Mouse (Mus musculus) adrenal gland (tissue): Measurements from ENCODE around the gene Dmap1.

ENCODE experiments used
- intact Hi-C: fragments of 180-260 bp; cut with DNase I; formaldehyde crosslinking; loops from one replicate; pipeline ENCODE4 v1.15.1; 2025

Dmap1 gene

DNA sequence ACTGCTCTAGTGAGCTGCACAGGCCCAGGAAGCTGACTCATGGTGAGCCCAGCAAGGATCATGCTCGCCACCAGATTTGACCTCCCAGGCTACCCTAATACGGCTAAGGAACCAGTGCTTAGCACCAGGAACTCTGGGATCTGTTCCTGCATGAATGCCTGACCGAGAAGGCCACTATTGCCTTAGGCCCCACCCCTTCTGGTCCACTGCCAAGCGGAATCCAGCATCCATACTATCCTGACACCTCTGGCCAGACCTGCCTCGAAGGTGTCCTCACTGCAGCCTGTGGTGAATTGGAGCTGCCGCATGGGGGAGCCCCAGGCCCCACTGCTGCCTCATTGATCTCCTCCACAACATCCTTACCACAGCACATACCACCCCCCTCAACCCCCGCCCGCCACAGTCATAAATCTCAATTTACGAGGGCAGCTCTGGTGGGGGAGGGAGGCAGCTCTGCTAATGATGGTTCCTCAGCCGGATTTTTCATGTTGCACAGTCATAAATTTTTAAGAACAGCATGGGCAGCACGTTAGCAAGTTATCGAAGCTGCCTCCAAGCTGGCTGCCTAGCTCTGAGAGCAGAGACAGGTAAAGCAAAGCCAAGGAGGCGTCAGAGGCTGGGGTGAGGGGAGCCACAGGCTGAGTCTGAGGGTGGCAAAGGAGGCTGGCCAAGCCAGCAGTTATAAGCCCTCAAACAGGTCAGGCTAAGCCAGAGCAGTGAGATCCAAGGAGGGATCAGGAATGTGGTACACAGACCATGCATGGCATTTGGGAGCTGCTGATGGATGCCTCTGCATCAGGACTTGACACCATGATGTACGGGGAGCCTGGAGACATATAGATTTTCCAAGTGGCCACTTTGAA is 23.3 kb downstream of the Dmap1 start:
- intact Hi-C loops, result no loop called here

GRCm38 (mm10) chr4:117657646-117658045 is 24.4 kb downstream of the Dmap1 start:
- intact Hi-C loops, result no loop called here

DNA sequence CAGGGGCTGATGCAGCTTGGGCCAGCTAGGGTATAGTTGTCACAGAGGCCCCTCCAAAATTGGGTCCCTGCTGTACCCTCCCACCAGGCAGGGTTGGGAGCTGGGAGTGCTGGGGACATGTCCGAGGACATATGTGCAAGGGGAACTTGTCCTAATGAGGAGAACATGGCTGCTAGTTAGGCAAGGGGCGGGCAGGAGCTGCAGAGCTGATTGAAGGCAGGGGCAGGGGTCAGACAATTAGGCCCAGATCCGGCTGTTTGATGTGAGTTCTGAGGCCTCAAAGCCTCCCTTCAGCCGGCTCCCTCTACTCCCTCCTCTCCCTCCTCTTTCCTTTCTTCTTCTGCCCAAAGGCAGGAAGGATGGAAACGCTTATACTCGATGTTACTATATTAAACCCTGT is 25.1 kb downstream of the Dmap1 start:
- intact Hi-C loops, result no loop called here

DNA sequence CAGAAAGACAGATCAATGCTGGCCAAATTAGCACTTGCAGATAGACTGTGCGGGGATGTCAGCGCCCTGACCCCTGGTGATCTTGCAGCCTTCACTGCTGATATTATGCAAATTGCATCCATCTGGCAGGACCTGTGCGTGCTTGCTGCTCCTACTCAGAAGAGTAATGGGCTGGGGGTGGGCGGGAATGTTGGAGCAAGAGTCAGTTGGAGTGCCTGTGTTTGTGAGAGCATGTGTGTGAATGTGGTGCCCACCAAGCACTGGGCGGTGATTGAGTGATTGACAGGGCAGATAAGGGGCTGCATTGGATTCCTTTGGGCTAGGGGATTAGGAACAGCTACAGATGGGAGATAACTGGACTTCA is 26.6 kb downstream of the Dmap1 start:
- intact Hi-C loops, result no loop called here

DNA sequence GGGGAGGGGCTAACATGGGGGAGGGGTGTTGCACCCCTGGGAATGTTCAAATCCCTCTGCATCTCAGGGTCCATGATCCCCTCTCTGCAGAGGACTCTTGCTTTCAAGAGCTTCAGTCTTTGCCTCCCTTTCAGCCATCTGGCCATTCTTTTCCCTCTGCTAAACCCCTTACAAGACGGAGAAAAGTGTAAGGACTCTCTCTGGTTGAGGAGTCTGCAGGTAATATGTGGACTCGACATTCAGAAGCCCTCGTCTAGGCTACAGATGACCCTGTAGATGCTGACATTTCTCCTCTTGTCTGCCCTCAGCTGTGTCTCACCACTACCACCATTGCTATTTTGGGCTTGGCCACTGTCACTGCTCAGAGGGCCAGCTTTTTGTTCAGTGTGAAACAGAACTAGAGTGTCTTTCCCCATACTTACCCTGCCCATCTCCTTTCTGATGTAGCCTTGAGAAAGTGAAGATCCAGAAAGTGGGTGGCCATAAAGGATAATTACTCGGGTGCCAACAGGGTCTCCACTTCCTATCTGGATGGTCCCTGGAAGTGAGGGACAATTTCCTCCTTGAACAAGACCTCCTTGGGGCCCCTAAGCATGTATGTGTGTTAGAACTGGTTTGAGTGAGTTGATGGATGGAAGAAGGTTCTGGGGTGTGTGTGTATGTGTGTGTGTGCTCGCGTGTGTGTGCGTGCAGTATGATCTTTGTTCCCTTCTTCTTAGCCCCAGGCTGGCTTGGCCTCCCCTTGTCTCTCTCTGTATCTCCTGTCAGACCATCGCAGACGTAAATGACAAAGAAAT is 27.2 kb downstream of the Dmap1 start:
- intact Hi-C loops, result no loop called here

DNA sequence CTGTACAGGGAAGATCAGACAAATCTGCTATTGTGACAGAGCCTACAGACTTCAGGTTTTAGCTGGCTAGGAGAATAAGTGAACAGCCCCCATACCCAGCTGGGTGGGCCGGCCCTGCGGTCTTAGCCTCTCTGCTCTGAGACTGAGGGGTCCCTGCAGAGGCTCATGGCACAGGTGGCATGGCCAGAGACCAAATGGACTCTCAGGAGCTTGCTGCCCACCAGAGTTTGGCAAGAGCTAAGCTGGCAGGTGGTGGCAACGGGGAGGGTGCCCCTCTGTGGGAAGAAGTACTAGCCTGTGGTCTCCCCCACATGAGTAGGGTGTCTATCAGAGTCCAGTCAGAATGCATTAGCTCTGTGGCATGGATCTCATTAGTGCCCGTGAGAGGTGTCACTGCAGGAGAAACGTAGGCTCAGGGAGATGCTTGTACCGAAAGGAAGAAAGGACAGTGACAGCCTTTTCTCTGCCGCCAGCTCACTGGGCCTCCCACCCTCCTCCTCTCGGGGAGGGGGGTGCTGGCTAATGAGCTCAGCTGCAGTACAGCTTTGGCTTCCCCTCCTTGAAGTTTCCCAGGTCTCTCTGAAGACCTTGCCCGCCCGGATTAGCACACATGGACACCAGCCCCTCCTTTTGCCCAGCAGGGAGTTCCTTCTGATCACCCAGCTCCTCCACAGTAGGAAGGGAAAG is 27.9 kb downstream of the Dmap1 start:
- intact Hi-C loops, result no loop called here

- intact Hi-C loops, result no loop called here
Observed at GRCm38 (mm10) chr4:117652727-117653126, 29.3 kb downstream of the Dmap1 start.

DNA sequence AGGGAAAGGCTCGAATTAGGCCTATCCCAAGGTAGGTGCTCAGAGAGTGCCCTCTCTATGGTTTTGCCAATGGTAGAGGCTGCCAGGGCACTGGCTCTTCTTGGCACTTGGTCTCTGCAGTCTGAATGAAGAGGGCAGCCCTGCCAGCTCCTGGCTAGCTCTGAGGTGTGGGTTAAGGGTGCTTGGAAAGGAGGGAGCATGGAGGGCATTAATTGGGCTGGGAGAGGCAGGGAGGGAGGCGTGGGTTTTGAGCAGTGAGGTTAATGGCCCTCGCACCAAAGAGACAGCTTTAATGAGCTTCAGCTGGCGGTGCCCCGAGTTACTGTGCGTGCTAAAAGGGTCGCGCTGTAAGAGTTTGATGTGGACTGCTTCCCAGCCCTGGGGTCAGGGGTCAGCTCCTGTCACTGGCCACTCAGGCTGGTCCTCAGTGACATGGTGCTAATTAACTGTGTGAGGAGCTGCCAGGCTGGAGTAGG is 30.4 kb downstream of the Dmap1 start:
- intact Hi-C loops, result no loop called here

DNA sequence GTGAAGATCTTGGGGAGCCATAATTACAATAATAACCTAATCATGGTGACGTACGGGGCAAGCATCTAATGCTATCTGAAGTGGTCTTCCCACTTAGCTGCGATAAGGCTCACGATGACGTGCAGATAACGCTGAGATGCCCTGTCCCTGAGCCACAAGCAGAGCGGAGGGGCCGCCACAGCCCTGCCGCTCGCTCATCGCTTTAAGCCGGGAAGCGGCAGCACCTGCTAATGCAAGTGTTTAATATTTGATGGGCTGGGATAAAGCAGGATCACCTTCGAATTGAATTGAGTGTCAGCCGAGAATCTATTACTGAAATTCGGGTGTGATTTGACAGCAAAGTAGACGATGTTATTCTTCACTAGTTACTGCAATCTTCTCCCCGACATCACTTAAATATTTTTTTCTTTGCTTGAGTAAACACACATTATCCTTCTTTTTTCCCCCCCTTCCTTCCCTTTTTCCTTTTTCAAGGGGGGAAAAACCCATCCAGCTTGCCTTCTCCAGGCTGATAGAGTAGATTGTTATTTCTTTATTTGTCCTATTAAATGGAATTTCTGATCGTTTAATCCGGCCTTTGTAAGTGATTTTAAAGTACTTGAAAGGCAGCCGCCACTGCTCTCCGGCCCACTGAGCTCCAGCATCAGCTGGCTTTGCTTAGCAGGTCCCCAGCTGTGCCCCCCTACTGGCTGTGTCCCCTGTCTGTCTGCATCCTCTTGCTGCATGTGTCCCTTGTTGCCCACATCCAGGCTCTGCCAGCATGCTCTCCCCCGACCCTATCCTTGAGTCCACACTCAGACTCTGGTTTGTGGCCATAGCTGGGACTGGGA is 34.9 kb downstream of the Dmap1 start:
- intact Hi-C loops, result no loop called here

DNA sequence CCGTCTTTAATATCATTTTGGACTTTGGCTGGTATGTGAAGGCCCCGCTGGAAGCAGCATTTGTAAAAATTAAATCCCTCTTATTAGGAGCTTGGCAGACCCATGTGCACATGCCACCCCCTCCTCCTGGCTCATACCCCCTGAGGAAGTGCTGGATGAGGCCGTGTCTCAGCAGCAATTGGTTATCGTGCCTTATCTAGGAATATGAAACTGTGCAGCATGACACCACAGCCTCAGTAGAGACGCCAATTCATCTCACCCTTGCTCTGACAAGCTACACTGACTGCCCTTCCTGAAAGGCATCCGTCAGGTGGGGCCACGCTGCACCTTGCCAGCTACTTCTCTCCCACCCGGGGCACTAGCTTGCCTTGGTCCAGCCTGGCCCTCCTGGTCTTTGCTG is 35.6 kb downstream of the Dmap1 start:
- intact Hi-C loops, result no loop called here

DNA sequence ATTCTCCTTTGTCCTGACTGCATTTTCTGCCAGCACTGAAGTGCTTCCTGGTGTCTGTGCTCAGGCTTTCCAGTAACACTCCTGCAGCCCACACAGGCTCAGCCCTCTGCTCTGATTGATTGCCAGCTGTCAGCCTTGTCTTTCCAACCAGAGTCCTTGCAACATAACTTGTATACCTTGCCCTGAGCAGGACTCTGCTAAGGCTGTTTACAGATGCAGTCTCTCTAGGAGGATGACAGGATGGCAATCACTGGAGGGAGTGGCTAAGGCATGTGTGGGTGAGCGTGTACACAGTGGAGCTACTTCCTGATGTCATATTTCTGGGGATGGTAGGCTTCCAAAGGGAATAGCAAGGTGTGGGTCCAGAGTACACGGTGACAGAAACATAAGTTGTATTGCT is 36.2 kb downstream of the Dmap1 start:
- intact Hi-C loops, result no loop called here

- intact Hi-C loops, result no loop called here
Observed at GRCm38 (mm10) chr4:117645031-117645435, 37.0 kb downstream of the Dmap1 start.

DNA sequence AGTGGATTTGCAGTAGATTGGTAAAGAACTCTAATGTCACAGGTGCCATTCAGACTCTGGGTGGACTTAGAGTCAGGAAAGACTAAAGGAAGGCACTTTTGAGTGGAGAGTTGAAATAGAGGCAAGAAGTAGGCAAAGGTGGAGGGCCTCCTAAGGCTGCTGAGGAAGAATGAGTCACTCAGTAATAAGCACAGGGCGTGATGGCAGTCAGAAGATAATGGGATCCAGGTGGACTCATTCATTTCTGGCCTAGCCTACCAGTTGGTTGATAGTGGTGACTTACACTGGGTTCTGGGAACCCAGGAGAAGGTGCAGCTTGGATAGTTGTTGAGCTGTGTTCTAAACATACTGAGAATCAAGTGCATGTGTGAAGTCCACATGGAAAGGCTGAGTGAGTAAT is 40.3 kb downstream of the Dmap1 start:
- intact Hi-C loops, result no loop called here

GRCm38 (mm10) chr4:117640925-117641703 is 41.0 kb downstream of the Dmap1 start:
- intact Hi-C loops, result no loop called here

DNA sequence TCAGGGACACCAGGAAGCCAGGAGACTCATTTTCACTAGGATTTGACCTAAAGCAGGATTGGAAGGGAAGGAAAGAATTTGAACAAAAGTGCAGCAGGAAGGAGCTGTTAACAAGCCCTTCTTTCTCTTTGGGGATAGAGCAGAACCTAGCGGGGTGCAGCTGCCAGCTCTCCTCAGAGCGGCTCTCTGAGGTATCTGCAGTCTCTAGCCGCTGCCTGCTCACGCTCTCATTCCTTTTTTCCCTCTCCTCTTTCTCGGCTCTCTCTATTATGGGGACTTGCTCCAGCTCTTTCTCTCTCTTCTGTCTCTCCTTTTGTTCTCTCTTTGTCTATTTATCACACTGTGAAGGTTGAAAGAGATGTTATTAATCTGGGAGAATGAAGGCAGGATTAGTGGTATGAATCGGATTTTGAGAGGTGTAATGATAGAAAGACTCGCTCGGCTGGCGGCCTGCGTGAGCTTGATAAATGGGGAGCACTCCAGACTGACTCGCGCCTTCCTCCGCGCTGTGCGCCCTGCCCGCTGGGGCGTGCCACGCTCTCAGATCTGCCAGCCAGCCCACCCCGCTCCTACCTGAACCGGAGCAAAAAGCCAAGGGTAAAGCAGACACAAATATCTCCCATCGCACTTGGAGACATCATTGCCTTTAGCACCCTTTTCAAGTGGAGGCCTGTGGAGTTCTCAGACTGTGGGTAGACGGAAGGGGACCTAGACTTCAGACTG is 45.0 kb downstream of the Dmap1 start:
- intact Hi-C loops, result no loop called here

DNA sequence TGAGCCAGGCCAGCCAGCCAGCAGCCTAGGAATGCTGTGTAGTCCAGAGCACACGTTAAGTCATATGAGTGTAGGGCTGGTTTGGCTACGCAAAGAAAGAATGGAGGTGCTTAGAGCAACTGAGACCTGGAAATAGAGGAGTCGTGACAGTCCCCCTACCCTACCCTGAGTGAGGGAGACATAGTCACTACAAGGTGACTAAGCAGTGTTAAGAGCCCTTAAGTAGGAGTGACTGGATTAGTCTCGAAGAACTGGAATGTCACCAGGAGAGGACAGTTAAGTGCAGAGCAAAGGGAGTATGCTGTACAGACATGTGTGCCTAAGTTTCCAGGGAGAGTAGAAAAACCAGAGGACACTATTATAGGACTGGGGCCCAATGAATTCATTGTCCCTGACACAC is 45.9 kb downstream of the Dmap1 start:
- intact Hi-C loops, result no loop called here

- intact Hi-C loops, result no loop called here
Observed at GRCm38 (mm10) chr4:117634642-117635041, 47.4 kb downstream of the Dmap1 start.

GRCm38 (mm10) chr4:117633527-117633926 is 48.5 kb downstream of the Dmap1 start:
- intact Hi-C loops, result no loop called here

- intact Hi-C loops, result no loop called here
Observed at GRCm38 (mm10) chr4:117630053-117630670, 51.9 kb downstream of the Dmap1 start.
